Mouse (Mus musculus) small intestine, adult 2 months (tissue): ENCODE measurements around the gene Fam210b. TPM values are rescaled to one million over a fixed set of nuclear protein-coding genes. Genes with fewer than 3 reads are reported as not detected.
A peak's percentile ranks its signal among the peaks of the same experiment; 100 is the strongest.

Source experiments
- H3K27ac ChIP-seq: fragments of 200-500 bp; 2 replicates; pipeline ENCODE4 v1.5.1; 2012; ENCODE audit warnings: low read depth, low read length, control low read depth, inconsistent platforms; ENCODE audit not compliant: insufficient read depth
- H3K27me3 ChIP-seq: fragments of 200-500 bp; 2 replicates; pipeline ENCODE4 v1.6.1; 2012; ENCODE audit warnings: mild to moderate bottlenecking, moderate library complexity, low read length, inconsistent platforms; ENCODE audit not compliant: control insufficient read depth, insufficient read depth
- H3K36me3 ChIP-seq: fragments of 200-500 bp; 2 replicates; pipeline ENCODE4 v1.6.1; 2012; ENCODE audit warnings: mild to moderate bottlenecking, low read length, control low read depth, inconsistent platforms; ENCODE audit not compliant: control insufficient read depth, insufficient read depth
- H3K4me1 ChIP-seq: fragments of 200-500 bp; 2 replicates; pipeline ENCODE4 v1.6.1; 2012; ENCODE audit warnings: low read length, inconsistent platforms, mixed read lengths; ENCODE audit not compliant: control insufficient read depth, insufficient read depth, insufficient read length
- H3K4me3 ChIP-seq: fragments of 200-500 bp; 2 replicates; pipeline ENCODE4 v1.5.1; 2012; ENCODE audit warnings: low read depth, mild to moderate bottlenecking, control low read depth, inconsistent platforms, low read length, moderate library complexity
- CTCF ChIP-seq: fragments of 200-500 bp; IDR thresholded peaks from 2 replicates; pipeline ENCODE4 v1.5.1; 2012; ENCODE audit warnings: low read depth, mild to moderate bottlenecking, control low read depth, inconsistent platforms, low read length, moderate library complexity, mixed read lengths; ENCODE audit not compliant: insufficient replicate concordance, insufficient read length; ENCODE audit errors: extremely low read depth
- POLR2A ChIP-seq: fragments of 200-500 bp; IDR thresholded peaks from 2 replicates; pipeline ENCODE4 v1.6.1; 2012; ENCODE audit warnings: low read depth, mild to moderate bottlenecking, control low read depth, inconsistent platforms, low read length, moderate library complexity
- WGBS: fragments of 180-500 bp; shearing (Covaris S2); methylation state at CpG from one replicate; pipeline ENCODE4 v1.1.7; 2018; 5-methylcytosine and 5-hydroxymethylcytosine counted together
- polyA plus RNA-seq: library from polyadenylated mRNA; depleted of rRNA; stranded (reverse); fragments of >200 nt; gene quantifications from 2 replicates; pipeline ENCODE4 v1.2.3, GENCODE M21; 2012

Gene Fam210b
- polyA plus RNA-seq, 1 experiment, result 22.7 TPM

DNA sequence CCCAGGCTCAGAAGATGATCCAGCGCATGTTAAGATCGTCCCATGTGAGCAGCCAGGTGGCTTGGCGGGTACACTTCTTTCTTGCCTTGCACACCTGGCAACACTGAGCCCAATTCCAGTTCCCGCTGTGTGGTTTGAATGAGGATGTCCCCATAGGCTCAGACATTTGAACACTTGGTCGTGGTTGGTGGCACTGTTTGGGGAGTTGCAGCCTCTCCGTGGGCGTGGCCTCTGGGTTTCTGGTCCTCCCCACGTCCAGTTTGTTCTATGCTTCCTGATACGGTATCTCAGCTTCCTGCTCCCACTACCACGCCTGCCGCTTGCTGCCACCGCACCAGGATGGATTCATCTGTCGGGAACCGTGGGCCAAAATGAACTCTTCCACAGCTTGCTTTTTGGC lies 4.4 kb downstream of the Fam210b start:
- WGBS, result 82% methylated on average over 14 of the region's 14 CpGs
- H3K27ac ChIP-seq, result no peak overlapping the region
- H3K36me3 ChIP-seq, result peaks cover 10% of the 10 kb centered on the region
- H3K4me1 ChIP-seq, result peaks cover 2% of the 10 kb centered on the region
- no peak overlapping the region for H3K4me3 ChIP-seq
- TF ChIP-seq CTCF (no peak), POLR2A (no peak)
- no peaks in the 10 kb centered on the region for H3K27me3 ChIP-seq

DNA sequence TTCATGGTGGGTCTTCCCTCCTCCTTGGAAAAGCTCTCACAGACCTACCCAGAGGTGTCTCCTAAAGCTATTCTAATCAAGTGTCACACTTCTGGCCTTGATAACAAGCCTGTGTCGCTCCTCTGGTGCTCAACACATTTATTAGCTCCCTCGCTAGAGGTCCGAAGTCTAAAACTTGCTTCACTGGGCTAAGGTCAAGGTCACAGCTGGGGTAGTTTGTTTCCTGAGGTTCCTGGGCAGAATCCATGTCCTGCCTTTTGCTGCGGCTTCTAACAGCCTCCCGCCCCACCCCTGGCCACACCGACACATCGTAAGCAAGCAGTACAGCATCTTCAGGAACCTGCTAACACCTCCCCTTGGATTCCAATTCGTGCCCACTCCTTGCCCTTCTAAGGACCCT lies 5.4 kb downstream of the Fam210b start:
- Histone ChIP-seq H3K4me1 (peaks cover 2% of the 10 kb centered on the region), H3K4me3 (no peak overlapping the region), H3K36me3 (peaks cover 16% of the 10 kb centered on the region), H3K27me3 (no peaks in the 10 kb centered on the region), H3K27ac (no peak overlapping the region)
- TF ChIP-seq POLR2A (no peak), CTCF (no peak)
- 73% methylated on average over 8 of the region's 8 CpGs for WGBS

DNA sequence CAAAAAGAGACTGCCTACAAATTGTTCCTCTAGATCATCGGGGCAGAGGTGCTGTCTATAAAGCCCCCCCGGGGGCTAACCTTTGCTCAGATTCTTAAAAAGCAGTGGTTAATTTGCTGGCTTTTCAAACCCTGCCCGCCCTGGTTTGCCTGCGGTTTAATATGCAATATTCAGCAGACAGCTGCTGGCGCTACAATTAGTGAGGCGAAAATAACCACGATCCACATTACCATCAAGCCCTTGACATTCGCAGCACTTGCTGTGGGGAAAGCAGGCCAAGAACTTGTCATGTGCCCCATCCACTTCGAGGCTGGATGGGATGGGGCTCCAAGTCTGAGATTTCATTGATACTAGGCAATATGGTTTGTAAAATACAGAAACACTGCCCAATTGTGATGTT lies 7.9 kb downstream of the Fam210b start:
- TF ChIP-seq POLR2A (no peak), CTCF (no peak)
- peaks cover 2% of the 10 kb centered on the region for H3K4me1 ChIP-seq
- H3K36me3 ChIP-seq, result peaks cover 31% of the 10 kb centered on the region
- no peak overlapping the region for H3K27ac ChIP-seq
- WGBS, result 89% methylated on average over 9 of the region's 9 CpGs
- H3K27me3 ChIP-seq, result no peaks in the 10 kb centered on the region
- no peak overlapping the region for H3K4me3 ChIP-seq

DNA sequence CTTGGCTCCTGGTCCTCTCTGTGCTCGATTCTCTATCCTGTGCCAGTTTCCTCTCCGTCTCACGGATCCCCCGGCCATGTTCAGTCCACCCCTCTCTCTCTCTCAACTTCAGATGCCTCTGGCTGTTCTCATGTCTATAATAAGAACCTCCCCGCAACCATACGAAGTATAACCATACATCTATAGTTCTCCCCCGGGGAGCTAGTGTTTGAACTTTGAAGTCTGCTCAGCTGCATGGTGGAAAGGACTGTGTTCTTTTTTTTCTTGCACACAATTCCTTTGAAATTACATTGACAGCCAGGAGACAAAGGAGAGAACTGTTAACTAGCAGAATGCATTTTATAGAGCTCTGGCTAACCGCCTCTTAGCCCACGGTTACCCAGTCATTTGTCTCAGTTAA lies 9.4 kb downstream of the Fam210b start:
- Histone ChIP-seq H3K4me3 (no peak overlapping the region), H3K36me3 (peaks cover 41% of the 10 kb centered on the region), H3K27me3 (no peaks in the 10 kb centered on the region), H3K27ac (no peak overlapping the region), H3K4me1 (peaks cover 2% of the 10 kb centered on the region)
- 79% methylated on average over 9 of the region's 9 CpGs for WGBS
- TF ChIP-seq POLR2A, result no peak
- TF ChIP-seq CTCF, result no peak

- Histone ChIP-seq H3K4me3 (no peak overlapping the region), H3K27ac (no peak overlapping the region), H3K36me3 (peaks cover 41% of the 10 kb centered on the region), H3K4me1 (peaks cover 2% of the 10 kb centered on the region), H3K27me3 (no peaks in the 10 kb centered on the region)
- TF ChIP-seq POLR2A (no peak), CTCF (no peak)
- 85% methylated on average over 5 of the region's 5 CpGs for WGBS
Observed at GRCm38 (mm10) chr2:172355833-172356232, 10.5 kb downstream of the Fam210b start.

DNA sequence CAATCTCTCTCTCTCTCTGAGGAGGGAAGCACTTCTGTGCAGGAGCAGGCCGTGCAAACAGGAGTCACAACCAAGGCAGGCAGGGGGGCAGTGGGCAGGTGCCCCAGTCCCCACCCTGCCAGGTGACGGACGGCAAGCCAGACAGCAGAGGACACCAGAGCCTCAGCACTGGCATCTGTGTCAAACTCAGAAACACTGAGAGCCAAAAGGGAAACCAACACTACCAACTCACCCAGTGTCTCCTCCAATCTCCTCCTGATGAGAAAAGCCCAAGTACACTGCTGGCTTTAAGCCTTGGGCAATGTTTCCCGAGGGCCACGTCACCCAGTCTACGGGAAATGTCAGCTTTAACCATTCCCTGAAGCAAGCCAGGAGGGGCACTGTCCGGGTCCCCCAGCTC lies 17.8 kb downstream of the Fam210b start:
- peaks cover 29% of the 10 kb centered on the region for H3K36me3 ChIP-seq

DNA sequence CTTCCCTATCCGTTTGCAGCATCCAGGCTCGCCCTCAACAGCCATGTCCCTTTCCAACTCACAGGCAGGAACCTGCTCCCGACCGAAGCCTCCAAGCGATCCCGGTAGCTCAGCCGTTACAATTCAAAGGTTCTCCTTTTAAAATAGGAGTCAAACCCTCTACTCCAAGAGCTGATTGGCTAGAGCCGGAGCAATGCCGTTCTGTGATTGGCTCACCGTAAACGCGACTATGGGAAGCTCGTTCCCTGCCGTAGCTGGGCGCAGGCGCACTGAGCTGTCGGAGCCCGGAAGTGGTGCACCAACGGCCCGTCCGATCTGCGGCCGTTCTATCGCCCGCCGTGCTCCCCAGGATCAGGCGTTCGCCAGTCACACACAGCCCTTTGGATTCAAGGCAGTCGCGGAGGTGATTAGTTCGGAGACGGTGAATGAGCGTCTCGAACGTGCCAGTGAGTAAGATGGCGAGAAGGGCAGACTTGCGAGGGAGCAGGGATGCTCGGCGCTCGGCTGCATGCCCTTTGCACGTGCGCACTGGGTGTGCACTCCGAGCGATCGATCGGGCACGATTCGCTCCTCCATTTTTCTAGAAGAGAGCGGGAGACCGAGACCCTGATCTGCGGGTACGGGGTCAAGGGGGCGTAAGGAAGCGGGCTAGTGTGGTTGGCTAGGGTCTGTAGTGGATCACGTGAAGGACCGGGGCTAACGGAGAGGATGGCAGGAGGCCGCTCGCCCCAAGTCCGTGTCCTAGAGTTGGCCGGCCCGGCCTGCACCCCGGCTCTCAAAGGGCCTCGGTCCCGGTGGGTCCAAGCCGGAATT lies 25.3 kb downstream of the Fam210b start, which contains the start of the genes Aurka and Cstf1:
Aurka (minus strand) TSS at position 125 of the 813 bp plus-strand sequence.
Cstf1 (plus strand) TSS at position 271 of the 813 bp plus-strand sequence.
- Histone ChIP-seq H3K4me3 (peak within 1 kb of the TSS; percentile 85), H3K27ac (peak within 1 kb of the TSS; percentile 83), H3K27me3 (no peaks in the 10 kb centered on the region), H3K4me1 (peaks cover 5% of the 10 kb centered on the region), H3K36me3 (peaks cover 18% of the 10 kb centered on the region)
- under 1% methylated on average over 66 of the region's 66 CpGs for WGBS
- no peak for TF ChIP-seq CTCF
- TF ChIP-seq POLR2A, result peak; percentile 47

More for the DNA sequence above, 17.8 kb downstream of the Fam210b start:
- Histone ChIP-seq H3K4me1 (no peaks in the 10 kb centered on the region), H3K4me3 (no peak overlapping the region), H3K27ac (no peak overlapping the region), H3K27me3 (no peaks in the 10 kb centered on the region)
- TF ChIP-seq POLR2A (no peak), CTCF (no peak)
- WGBS, result 87% methylated on average over 7 of the region's 7 CpGs

DNA sequence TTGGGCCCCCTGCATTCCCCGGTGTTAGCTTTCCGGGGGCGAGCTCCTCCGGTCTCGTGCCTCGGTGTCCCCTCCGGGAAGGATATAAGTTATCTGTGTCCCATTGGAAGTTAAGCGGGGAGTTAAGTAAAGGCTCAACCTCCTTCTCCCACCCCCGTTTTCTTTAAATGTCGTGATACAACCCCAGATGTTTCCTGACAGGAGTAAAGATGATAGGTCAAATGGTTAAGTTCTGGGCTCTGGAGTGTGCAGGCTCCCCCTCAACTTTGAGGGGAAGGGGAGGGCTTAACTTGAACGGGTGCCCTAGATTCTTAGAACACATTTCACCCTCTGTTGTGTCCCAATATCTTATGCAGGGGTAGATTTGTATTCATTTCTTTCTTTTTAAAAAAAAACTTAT lies 25.9 kb downstream of the Fam210b start:
- Histone ChIP-seq H3K27ac (no peak overlapping the region), H3K27me3 (no peaks in the 10 kb centered on the region), H3K36me3 (peaks cover 25% of the 10 kb centered on the region), H3K4me3 (peak overlapping the region; percentile 85), H3K4me1 (peaks cover 5% of the 10 kb centered on the region)
- no peak for TF ChIP-seq POLR2A
- TF ChIP-seq CTCF, result no peak
- WGBS, result under 1% methylated on average over 11 of the region's 11 CpGs
